Comparison of ENCODE assay signal across 8 mouse cellular contexts in the genomic region with DNA sequence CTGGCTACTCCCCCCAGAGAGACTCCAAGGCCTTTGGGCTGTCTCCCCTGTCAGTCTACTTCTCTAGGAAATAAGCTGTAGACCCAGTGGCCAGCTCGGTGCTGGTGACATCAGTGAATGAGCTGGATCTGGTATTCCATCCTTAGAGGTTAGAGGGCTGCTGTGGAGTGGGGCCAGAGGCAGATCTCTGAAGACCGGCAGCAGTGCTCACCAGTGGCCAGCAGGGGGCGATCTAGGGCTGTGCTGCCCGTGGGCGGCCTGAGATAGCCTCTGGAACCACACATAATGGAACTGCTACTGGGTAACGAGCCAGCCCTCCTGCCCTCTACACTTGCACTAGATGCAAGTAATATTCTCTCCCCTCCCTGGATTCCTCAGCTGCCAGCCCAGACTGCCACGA.
DNase-seq lines count a peak whose midpoint lies in the region; ATAC-seq and TF ChIP-seq lines count a peak whose summit lies in the region.

No protein-coding gene starts in this region.

- TF ChIP-seq CTCF in E14TG2a.4 (conservative IDR thresholded peaks at IDR 0.05; ENCODE audit: low read length) = peak; percentile 90

- peak; percentile 28 for ATAC-seq in activated CD4-positive, CD25-positive, alpha-beta regulatory T cell, adult 4 months
- no peak for ATAC-seq in inflammation-experienced regulatory T-cells, adult 6 months

- H3K9me3 ChIP-seq in E14TG2a.4 (ENCODE audit: low read length) = no peaks in the 10 kb centered on the region

- H3K36me3 ChIP-seq in E14TG2a.4 (ENCODE audit: insufficient read depth, low read length) = no peaks in the 10 kb centered on the region

- DNase-seq in cerebellum, postnatal 36 days = peak; percentile 72 to 77
- DNase-seq in gastrocnemius, postnatal 10 days = peak; percentile 86
- DNase-seq in kidney, postnatal 10 days = peak; percentile 82
- peak; percentile 68 for DNase-seq in lung, postnatal 14 days
- DNase-seq in retina, adult 2 months (ENCODE audit: low read depth, low spot score) = peak; percentile 16

- H3K27me3 ChIP-seq in E14TG2a.4 (ENCODE audit: insufficient read depth, low read length) = peaks cover 7% of the 10 kb centered on the region; the same call in 1 of the 2 replicates

- peaks cover 28% of the 10 kb centered on the region for H3K4me1 ChIP-seq in E14TG2a.4 (replicated peaks; ENCODE audit: low read depth, low read length)

- H3K4me3 ChIP-seq in E14TG2a.4 (replicated peaks; ENCODE audit: low read length) = peak overlapping the region; percentile 48

Comparison
In these comparisons a context has a peak if more than half of its experiments do, and no peak if none do; other contexts are left out.
1. DNase-seq: peak in every context shown above with its lines; median percentile 86 in gastrocnemius, postnatal 10 days; 82 in kidney, postnatal 10 days; 74 in cerebellum, postnatal 36 days; 68 in lung, postnatal 14 days; 16 in retina, adult 2 months.